Comparison of ENCODE assay signal across 9 mouse cellular contexts in genomic region chr6:90808544-90808943, GRCm38 (mm10).
A peak's percentile ranks its signal among the peaks of the same experiment; 100 is the strongest.
DNase-seq lines count a peak whose midpoint lies in the region; ATAC-seq and TF ChIP-seq lines count a peak whose summit lies in the region.
"Had no signal": no experiment of that assay in that cellular context is flagged by ENCODE, and none has a peak within 500 bp of the region (broad histone marks: within the 10 kb centered on the region; RNA-seq: fewer than 3 reads in every experiment).

No protein-coding gene starts in this region.

- peak overlapping the region; percentile 65 for H3K27ac ChIP-seq in heart, embryonic 11.5 days (ENCODE audit: low read depth, low read length)
- H3K27ac ChIP-seq in CH12.LX (ENCODE audit: insufficient read depth, low read depth): no peak overlapping the region
- H3K27ac ChIP-seq in forebrain, embryonic 10.5 days: peak overlapping the region; percentile 11; the same call in 1 of the 2 replicates
- H3K27ac ChIP-seq: lung, embryonic 15.5 days had no signal

- TF ChIP-seq CTCF in CH12.LX (conservative IDR thresholded peaks at IDR 0.05 in 1 of 2, IDR thresholded peaks at IDR 0.05 in 1 of 2; ENCODE audit: low read depth in 2 of 2, low read length in 2 of 2): no peak

- H3K79me2 ChIP-seq in CH12.LX (replicated peaks; ENCODE audit: control insufficient read depth, extremely low read depth, insufficient read depth, poor library complexity, severe bottlenecking): no peaks in the 10 kb centered on the region

- H3K4me3 ChIP-seq in heart, embryonic 11.5 days (ENCODE audit: low read depth, low read length): no peak overlapping the region
- no peak overlapping the region for H3K4me3 ChIP-seq in CH12.LX (replicated peaks in 1 of 3; ENCODE audit: low read depth in 2 of 3, low read length in 2 of 3, poor library complexity in 1 of 3)
- peak overlapping the region; percentile 12; the same call in 1 of the 2 replicates for H3K4me3 ChIP-seq in forebrain, embryonic 10.5 days
- H3K4me3 ChIP-seq: lung, embryonic 15.5 days had no signal

- TF ChIP-seq RAD21 in CH12.LX (IDR thresholded peaks at IDR 0.05; ENCODE audit: low read depth, low read length): no peak

- no peak for TF ChIP-seq EP300 in CH12.LX (IDR thresholded peaks at IDR 0.05; ENCODE audit: low read length)

- no peak for TF ChIP-seq POLR2A in CH12.LX (IDR thresholded peaks at IDR 0.05; ENCODE audit: low read depth, low read length)

- dilution Hi-C loops in CH12.LX (cut with MboI; ENCODE audit: extremely low pct_ligation_motif_present, extremely low pct_unique_long_range_greater_than_20kb, low sequenced_read_pairs): no loop called here

- 22% methylated on average over 5 of the region's 5 CpGs for WGBS in heart, embryonic 11.5 days (ENCODE audit: insufficient replicate concordance)
- 14% methylated on average over 5 of the region's 5 CpGs for WGBS in forebrain, embryonic 10.5 days

- intact Hi-C loops in heart, postnatal 36 days (cut with DNase I): no loop called here

- H3K9ac ChIP-seq in heart, embryonic 11.5 days (ENCODE audit: low read depth, low read length): no peak overlapping the region
- no peak overlapping the region for H3K9ac ChIP-seq in CH12.LX (ENCODE audit: insufficient read depth, low read depth)
- H3K9ac ChIP-seq: lung, embryonic 15.5 days had no signal

- peaks cover 6% of the 10 kb centered on the region for H3K27me3 ChIP-seq in heart, embryonic 11.5 days (ENCODE audit: control insufficient read depth, insufficient read depth, low read length)
- H3K27me3 ChIP-seq in CH12.LX (replicated peaks): peaks cover 26% of the 10 kb centered on the region
- peaks cover 40% of the 10 kb centered on the region for H3K27me3 ChIP-seq in forebrain, embryonic 10.5 days (ENCODE audit: poor library complexity, severe bottlenecking)

- H3K4me1 ChIP-seq in heart, embryonic 11.5 days (ENCODE audit: control insufficient read depth, insufficient read depth, low read length): peaks cover 54% of the 10 kb centered on the region
- H3K4me1 ChIP-seq in CH12.LX (ENCODE audit: control insufficient read depth in 1 of 2, insufficient read depth in 2 of 2): peaks cover 4 to 42% of the 10 kb centered on the region in 2 experiments; a peak in 3 of 4 replicates
- H3K4me1 ChIP-seq in forebrain, embryonic 10.5 days: peaks cover 46% of the 10 kb centered on the region

- no peak for DNase-seq in heart, postnatal 36 days
- DNase-seq in CH12.LX (ENCODE audit: extremely low read depth): peak; percentile 52
- peak; percentile 36 for DNase-seq in forebrain, embryonic 10.5 days (ENCODE audit: extremely low spot score, low spot score)
- DNase-seq in layer of hippocampus, adult 11-12 months (ENCODE audit: low spot score): no peak
- no peak for DNase-seq in right cerebral cortex, postnatal 14 days
- no peak for DNase-seq in urinary bladder, postnatal 36 days (ENCODE audit: low spot score in 2 of 2)

- no peaks in the 10 kb centered on the region for H3K9me3 ChIP-seq in heart, embryonic 11.5 days (replicated peaks; ENCODE audit: control insufficient read depth, low read length)
- H3K9me3 ChIP-seq in CH12.LX (replicated peaks; ENCODE audit: low read length): no peaks in the 10 kb centered on the region
- no peaks in the 10 kb centered on the region for H3K9me3 ChIP-seq in forebrain, embryonic 10.5 days
- H3K9me3 ChIP-seq: lung, embryonic 15.5 days had no signal

- no peak for ATAC-seq in heart, embryonic 11.5 days (replicated peaks; ENCODE audit: insufficient number of reproducible peaks, low FRiP score, low TSS enrichment)
- peak; percentile 42; the same call in 1 of the 2 replicates for ATAC-seq in megakaryocyte progenitor cell, adult 5-6 weeks (replicated peaks; ENCODE audit: poor library complexity)

- no peak overlapping the region for H3K4me2 ChIP-seq in heart, embryonic 11.5 days
- H3K4me2 ChIP-seq in CH12.LX (ENCODE audit: insufficient read depth, low read depth, poor library complexity, severe bottlenecking): no peak overlapping the region; the same call in 1 of the 2 replicates
- H3K4me2 ChIP-seq: lung, embryonic 15.5 days had no signal

- in situ Hi-C loops in CH12.LX (cut with MboI; ENCODE audit: low pct_ligation_motif_present, low pct_unique_long_range_greater_than_20kb, low sequenced_read_pairs): loop anchor here (5.0 to 25.0 kb wide), 2 partner anchors 66 to 146 kb away; no protein-coding TSS in a partner anchor

- no peaks in the 10 kb centered on the region for H3K36me3 ChIP-seq in heart, embryonic 11.5 days (ENCODE audit: control insufficient read depth, insufficient read depth, low read length)
- no peaks in the 10 kb centered on the region for H3K36me3 ChIP-seq in CH12.LX (replicated peaks in 1 of 2; ENCODE audit: control insufficient read depth in 1 of 2, insufficient read depth in 1 of 2, low read length in 1 of 2)
- no peaks in the 10 kb centered on the region for H3K36me3 ChIP-seq in forebrain, embryonic 10.5 days (replicated peaks)
- H3K36me3 ChIP-seq: lung, embryonic 15.5 days had no signal

TF ChIP-seq in CH12.LX, 34 proteins besides CTCF, POLR2A, EP300 and RAD21:
- TF ChIP-seq TBP (conservative IDR thresholded peaks at IDR 0.05; ENCODE audit: low read depth, low read length) (no peak), ELF1 (IDR thresholded peaks at IDR 0.05; ENCODE audit: low read depth, low read length) (no peak), IRF4 (IDR thresholded peaks at IDR 0.05; ENCODE audit: low read depth, low read length) (no peak), ETS1 (conservative IDR thresholded peaks at IDR 0.05; ENCODE audit: low read depth, low read length) (no peak), UBTF (IDR thresholded peaks at IDR 0.05; ENCODE audit: low read depth, low read length) (no peak), ZMIZ1 (IDR thresholded peaks at IDR 0.05; ENCODE audit: low read depth, low read length) (no peak), NELFE (IDR thresholded peaks at IDR 0.05; ENCODE audit: low read depth, low read length) (no peak), USF1 (IDR thresholded peaks at IDR 0.05; ENCODE audit: low read depth, low read length) (no peak), MXI1 (IDR thresholded peaks at IDR 0.05; ENCODE audit: low read depth, low read length) (no peak), MAFK (IDR thresholded peaks at IDR 0.05; ENCODE audit: insufficient replicate concordance, low read length) (no peak), SIN3A (IDR thresholded peaks at IDR 0.05; ENCODE audit: low read length) (no peak), MYC (IDR thresholded peaks at IDR 0.05; ENCODE audit: low read depth, low read length) (no peak), SMC3 (IDR thresholded peaks at IDR 0.05; ENCODE audit: low read depth, low read length) (no peak), E2F4 (IDR thresholded peaks at IDR 0.05; ENCODE audit: insufficient replicate concordance, low read depth, low read length) (no peak), KAT2A (IDR thresholded peaks at IDR 0.05; ENCODE audit: insufficient replicate concordance, low read length) (no peak), ZKSCAN1 (IDR thresholded peaks at IDR 0.05; ENCODE audit: borderline replicate concordance, low read depth, low read length) (no peak), HCFC1 (IDR thresholded peaks at IDR 0.05; ENCODE audit: low read depth, low read length) (no peak), GABPA (IDR thresholded peaks at IDR 0.05; ENCODE audit: insufficient replicate concordance, low read depth, low read length) (no peak), BHLHE40 (IDR thresholded peaks at IDR 0.05; ENCODE audit: low read depth, low read length) (no peak)

Comparison
In these comparisons a context has a peak if more than half of its experiments do, and no peak if none do; other contexts are left out.
1. DNase-seq: peak in CH12.LX (single experiment) and forebrain, embryonic 10.5 days (single experiment); none in heart, postnatal 36 days (0 of 2), layer of hippocampus, adult 11-12 months (single experiment), right cerebral cortex, postnatal 14 days (single experiment) and urinary bladder, postnatal 36 days (0 of 2).